Mouse (Mus musculus) cerebellum, adult 11-12 months (tissue): ENCODE data around the gene Phlpp1.
A peak's percentile ranks its signal among the peaks of the same experiment; 100 is the strongest.

Source experiments
- DNase-seq: peaks from one replicate; pipeline ENCODE4 v3.0.0; 2022

Gene Phlpp1

DNA sequence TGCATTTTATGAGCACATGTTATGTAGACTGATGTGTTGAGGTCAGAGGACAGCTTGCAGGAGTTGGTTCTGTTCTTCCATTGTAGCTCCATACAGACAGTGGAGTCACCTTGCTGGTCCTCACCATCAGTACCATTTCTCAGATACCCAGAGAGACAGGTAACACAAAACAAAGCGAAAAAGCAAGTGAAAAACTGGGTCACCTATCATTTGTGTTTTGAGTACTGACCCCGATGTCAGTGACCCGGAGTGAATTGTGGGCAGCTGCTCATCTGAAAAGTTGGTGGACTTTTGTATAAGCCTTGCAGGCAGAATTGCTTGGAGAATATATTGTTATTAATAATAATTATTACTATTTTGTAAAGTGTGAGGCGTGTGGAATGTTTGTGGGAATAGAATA is 27.6 kb downstream of the Phlpp1 start:
- DNase-seq = no peak

DNA sequence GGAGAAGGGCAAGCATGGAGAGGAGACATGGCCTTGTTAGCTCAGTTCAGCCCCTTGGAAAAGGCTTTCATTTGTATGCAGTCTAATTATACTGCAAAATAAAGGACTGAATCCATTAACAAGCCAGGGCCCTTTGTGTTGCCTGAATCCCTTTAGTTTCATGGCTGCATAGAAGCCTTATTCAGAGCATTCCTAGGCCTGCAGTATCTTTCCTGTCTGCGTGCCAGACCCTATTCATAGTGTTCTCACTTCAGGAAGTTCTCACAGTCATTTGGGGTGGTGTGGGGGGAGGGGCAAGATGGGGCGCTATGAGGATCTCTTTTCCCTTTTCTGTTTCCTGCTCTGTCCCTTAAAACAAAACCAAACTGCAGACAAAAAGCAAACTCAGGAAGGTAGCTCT is 28.1 kb downstream of the Phlpp1 start:
- DNase-seq = peak; percentile 41

DNA sequence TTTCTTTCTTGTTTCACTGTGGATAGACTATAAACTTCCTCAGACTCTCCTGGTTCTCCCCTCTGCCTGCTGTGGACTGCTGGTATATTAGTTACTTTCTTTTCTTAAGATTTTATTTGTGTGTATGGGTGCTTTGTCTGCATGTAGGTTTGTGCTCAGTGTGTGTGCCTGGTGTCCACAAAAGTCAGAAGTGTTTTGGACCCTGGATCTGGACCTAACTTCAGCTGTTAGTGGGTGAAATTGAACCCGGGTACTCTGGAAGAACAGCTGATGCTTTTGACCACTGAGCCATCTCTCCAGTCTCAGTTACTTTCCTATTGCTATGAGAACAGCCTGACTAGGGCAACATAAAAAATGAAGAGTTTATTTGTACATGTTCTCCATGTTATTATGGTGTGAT is 29.5 kb downstream of the Phlpp1 start:
- DNase-seq = no peak

DNA sequence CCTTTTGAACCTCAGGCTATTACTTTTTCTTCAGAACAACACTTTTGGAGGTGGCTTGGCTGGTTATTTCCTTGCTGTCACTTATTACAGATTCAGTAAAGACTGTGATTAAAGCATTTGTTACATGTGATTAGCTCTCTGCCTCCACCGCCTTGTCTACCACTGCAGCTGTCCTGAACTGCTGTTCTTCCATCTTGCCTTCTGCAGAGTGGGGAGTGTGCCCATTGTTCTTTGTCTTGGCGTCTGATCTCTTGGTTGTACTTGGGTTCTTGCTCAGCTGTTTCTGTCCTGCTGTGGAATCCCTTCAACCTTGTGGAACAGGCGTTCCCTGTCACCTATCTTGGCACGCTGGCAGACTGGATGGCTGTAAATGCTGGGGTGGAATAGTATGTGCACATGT is 30.4 kb downstream of the Phlpp1 start:
- no peak for DNase-seq

DNA sequence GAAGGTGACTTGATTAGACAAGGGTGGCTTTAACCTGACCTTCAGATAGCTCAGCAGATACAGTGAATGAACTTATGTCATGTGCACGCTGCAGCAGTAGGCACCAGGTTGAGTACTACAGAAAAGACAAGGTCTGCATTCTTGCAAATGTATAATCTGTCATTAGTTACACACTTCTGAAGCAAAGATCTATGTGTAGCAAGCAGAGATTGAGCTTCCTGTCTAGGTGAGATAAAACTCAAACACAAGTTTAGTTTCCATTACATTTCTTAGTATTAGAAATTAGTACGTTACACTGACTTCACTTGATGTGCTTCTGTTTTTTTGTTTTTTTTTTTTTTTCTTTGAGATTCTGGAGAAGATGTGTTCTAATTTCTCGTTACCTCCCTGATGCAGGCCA is 32.4 kb downstream of the Phlpp1 start:
- DNase-seq = no peak

DNA sequence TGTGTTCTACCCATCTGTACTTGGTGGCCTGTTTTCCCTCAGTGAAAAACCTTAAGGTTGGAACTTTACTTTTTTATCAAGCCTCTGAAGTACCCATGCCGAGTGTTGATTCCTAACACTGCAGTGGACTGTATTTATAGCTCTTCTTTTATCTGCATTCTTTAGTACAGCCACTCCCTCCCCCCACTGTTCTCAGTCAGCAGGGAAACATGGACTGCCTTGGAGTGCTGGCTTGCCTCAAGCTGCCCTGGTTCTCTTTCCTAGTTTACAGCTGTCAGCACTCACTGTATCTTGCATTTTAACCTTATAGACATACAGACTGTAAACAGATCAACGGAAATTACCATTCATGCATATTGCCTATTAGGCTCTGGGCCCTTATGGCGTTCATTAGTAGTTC is 32.8 kb downstream of the Phlpp1 start:
- no peak for DNase-seq

DNA sequence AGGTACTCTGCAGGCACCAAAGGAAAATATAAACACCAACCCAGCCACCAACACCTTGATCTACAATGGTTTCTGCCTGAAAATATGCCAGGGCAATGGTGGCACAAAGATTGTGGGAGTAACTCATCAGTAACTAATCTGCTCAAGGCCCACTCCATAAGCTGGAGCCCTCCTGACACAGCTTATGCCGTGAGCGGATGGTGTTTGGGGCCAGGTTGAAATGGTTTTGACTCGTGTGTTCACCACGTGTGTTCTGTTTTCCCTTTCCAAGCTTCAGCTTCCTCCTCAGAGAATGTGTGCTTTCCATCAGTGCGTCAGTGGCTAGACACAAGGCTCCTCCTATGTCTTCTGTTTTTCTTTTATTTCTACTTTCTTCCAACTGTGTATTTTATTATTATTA is 37.0 kb downstream of the Phlpp1 start:
- no peak for DNase-seq

DNA sequence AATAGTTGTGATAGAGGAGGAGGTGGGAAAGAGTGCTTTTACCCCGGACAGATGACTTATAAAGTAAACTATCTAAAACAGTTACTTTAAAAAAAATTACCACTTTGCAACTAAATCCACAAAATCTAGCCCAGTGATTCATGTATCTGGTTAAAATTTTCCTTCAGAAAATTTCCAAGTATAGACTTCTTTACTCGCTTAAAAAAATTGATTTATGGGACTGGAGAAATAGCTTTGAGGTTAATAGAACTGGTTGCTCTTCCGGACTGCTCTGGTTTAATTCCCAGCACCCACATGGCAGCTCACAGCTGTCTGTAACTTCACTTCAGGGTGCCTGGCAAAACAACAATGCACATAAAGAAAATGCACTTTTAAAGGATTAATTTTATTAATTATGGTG is 38.9 kb downstream of the Phlpp1 start:
- DNase-seq = no peak

DNA sequence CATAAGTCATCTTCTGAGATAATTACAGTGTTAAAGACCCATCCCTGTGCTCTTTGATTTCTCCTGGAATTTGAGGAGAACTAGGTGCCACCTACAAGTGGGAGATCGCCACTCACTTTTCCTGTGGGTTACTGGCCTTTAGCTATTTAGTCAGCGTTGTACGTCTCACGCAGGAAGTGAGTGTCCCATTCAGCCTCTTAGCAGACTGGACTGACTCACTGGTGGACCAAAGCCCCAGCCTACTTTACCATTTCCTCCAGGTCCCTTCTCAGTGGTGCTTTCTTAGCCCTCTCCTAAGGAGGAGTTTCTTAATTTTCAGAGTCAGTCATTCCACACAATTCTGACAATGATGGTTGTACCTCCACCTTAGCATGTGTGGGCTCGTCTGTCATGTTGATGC is 39.6 kb downstream of the Phlpp1 start:
- no peak for DNase-seq

DNA sequence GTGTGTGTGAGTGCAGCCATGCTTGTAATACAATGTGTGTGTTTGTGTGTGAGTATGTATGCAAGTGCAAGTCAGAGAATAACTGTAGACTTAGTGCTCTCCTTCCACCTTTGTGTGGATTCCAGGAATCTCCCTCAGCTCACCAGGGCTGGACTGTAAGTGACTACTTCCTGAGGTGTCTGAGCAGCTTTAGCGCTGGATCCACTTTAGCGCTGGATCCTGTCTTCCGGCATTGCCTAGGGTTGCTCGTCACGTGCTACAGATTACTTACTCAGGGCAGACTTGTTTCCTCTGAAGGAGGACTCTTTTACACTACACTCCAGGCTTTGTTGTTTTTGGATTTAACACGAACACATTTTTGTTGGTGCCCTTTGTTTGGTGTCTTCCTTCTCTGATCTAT is 48.9 kb downstream of the Phlpp1 start:
- no peak for DNase-seq

DNA sequence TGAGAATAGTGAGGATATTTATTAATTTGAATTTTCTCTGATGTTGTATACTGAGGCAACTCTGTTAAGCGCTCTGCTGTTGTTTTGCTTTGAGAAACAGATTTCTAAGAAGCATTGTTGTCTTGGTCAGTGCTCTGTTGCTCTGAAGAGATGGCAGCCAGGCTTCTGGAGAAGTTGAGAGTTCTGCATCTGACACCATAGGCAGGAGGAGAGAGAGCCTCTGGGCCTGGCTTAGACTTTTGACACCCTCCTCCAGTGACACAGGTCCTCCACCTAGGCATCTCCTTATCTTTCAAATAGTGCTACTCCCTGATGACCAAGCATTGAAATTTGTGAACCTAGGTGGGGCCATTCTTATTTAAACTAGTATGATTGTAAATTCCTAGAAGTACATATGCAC is 49.8 kb downstream of the Phlpp1 start:
- no peak for DNase-seq

DNA sequence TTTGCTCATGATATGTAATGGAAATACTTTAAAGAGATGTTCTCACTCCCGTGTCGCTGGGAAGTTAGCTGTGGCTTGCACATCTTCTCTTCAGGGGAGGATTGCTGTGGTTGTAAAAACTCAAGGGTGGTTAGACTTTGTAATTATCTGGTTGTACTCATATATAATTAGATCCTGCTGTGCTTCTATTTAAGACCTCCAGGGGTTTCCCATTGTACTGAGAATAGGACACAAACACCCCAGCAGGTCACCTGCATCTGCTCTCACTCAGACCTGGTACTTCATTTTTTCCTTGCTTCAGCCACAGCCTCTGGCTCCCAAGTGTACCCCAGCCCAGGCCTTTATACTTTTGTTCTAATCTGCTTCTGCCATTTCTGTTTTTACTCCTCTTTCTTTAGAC is 50.4 kb downstream of the Phlpp1 start:
- no peak for DNase-seq

DNA sequence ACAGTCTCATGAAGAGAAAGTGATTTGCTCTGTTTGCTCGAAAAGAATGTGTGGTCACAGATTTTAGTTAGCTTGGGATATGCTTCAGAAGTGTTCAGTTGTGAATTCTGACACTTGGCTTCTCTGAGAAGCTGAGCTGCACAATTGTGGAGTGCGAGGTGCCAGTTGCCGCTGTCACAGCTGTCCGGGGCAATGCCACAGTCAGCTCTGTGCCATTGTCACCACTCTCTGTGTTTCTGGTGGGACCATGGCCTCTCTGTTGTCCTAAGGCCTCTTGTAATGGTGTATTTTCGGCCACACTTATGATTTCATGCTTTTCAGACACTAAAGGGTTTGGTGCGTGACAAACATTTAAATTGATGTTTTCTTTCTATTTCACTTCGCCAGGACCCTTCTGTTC is 55.1 kb downstream of the Phlpp1 start:
- no peak for DNase-seq

DNA sequence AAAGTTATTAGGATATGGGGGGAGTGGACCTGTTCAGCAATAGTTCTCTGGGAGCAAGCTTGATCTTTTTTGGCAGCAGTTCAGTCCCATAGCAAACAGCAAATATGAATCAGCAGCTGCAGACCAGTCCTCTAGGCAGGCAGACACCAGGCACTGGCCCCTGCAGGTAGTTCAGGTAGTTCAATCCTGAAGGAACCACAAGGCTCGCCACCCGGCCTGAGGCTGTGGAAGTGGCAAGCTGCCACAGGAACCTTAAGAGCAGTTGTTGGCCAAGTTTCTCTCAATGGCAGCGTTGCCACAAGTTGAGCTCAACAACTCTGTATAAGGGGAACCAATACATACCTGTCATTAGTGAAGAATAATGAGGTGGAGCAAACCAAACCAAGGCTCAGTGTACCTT is 58.8 kb downstream of the Phlpp1 start:
- DNase-seq = peak; percentile 35

DNA sequence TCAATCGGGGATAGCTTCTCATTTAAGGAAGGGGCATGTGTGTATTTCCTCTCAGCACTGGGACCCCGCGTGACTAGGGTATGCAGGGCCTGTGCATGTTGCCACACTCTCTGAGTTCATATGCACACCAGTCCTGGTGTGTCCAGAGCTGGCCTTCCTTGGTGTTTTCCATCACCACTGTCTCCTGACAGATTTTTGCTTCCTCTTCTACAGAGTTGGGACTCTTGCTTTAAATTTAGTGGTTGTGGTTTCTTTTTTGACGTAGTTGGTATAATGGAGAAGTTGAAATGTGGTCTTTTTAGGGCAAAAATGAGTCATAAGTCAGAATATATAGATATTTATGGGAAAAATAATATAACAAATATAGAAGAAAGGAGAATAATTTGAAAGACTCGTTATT is 59.8 kb downstream of the Phlpp1 start:
- no peak for DNase-seq

DNA sequence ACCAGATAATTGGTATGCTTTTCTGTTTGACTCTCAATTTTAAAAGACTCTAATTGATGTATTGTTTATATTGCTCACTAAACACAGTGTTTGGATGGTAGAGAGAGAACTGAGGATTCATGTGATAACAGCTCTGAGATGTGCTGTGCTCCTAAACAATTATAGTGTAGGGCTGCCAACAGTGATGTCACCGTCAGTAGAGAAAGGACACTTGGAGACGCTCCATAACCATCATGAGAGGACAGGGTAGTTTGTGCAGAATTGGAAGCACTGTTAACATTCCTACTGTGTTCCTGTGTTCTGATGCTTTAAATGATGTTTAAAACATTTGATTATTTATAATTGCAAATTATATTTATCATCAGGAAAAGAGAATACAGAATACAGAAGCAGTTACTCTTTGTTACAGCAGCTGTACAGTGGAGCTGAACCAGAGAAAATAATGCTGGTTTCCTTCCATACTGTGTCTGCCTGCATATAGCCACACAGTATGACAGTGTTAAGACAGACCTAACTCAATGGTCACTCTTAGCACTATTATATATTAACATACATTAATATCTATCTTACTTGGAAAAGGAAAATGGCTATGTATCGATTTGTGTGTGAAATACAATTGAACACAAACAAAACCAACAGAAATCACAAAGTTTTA is 60.4 kb downstream of the Phlpp1 start:
- peak; percentile 65 for DNase-seq

DNA sequence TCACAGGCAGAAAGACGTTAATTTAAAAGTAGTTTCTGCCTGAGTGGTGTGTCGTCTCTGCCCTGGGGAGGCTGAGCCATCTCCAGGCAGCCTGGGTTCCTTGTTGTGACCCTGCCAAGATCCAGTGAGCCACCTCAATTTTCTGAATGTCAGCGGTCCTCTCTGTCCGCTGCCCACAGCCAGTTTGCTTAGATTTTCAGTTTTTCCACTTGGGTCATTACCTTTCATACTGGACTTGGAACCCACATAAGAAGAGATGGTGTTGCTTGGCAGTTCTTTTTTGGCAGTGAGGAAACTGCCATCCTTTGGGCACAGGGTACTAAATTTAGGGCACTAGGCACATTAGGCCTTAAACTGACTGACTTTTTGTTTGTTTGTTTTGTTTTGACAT is 60.9 kb downstream of the Phlpp1 start:
- DNase-seq = peak; percentile 29

DNA sequence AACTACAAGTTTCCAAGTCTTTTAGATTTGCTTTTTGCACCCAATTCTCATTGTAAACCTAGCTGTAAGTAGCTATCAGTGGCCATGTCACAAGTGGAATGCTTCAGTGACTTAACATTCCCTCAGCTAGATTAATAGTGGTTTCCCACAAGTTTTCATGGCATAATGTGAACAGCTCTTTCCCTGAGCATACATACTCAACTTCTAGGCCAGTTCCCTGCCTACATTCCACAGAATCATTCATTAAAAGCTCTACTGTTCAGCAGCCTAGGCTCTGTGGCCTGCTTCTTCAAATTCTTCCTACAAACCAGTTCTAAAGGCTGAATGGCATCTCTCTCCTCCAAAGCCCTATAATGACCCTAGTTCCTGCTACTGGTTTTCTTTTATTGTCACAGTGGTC is 65.4 kb downstream of the Phlpp1 start:
- no peak for DNase-seq

DNA sequence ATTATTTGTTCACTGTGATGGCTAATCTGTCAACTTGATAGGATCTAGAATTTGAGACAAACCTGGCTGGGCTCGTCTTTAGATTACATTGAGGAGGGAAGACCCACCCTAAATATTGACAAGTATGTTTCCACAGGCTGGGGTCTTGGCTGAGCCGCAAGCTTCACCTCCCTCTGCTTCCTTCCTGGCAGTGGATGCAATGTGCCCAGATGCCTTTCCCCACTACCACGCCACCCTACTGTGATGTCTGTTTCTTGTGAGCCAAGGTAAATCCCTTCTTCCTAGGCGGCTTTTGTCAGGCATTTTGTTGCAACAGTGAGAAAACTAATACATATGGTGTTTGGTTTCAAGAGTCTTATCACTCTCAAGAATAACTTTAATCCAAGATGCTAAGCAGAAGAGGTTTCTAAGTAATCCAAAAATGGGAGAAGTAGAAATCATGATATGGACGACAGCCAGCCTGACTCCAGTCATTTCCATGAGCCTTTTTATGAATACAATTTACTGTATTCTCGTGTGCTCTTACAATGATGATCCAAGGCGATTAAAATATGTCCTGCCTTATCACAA is 68.6 kb downstream of the Phlpp1 start:
- DNase-seq = peak; percentile 33

DNA sequence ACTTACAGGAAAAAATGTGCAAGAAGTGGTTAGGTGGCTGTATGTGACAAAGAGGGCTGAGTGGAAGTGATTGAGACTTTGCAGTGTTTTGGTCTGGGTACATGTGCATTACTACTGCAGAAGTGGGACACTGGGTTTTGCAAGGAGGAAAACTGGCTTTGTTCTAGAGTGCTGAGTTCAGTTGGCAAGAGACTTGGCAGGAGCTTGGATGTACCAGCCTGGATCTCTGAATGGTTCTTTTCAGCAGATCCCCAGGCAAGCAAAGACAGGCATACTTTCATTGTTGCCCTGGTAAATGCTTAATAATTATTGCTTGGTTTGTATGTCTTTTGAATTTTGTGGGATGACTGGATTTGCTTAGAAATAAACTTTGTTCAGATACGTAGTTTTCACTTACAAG is 69.5 kb downstream of the Phlpp1 start:
- DNase-seq = peak; percentile 54

DNA sequence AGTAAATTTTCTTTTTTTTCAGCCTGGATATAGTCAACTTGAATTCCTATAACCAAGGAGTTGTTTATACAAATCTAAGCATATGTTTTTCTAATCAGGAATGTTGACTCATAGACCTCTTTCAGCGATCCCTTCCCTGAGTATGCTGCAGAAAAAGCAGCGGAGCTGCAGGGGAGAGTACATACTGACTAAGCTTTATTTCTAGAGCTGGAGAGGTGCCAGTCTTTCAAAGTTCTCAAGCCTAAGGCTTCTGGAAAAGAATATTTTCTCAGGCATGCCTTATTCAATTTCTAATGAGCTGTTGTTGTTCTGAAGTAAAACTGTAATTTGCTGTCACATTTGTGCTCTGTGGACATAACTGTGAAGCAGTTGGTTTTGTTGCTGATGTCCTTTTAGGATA is 70.6 kb downstream of the Phlpp1 start:
- no peak for DNase-seq

DNA sequence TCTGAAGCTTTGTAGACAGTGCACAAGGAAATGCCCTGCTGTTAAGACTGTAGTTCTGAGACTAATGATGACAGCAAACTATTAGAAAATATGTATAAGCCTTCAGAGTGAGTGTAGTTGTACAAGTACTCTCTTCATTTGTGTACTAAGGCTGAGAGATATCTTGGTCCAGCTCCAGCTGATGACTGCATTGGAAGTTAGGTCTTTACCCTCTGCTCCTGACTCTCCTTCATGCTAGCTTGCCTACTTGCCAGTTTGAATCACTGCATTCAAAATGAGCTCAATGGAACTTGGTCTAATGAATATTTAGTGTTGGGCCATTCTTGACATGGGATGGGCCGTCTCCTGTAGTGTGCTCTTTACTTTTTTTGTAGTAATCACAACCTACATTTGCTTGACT is 71.8 kb downstream of the Phlpp1 start:
- DNase-seq = no peak

DNA sequence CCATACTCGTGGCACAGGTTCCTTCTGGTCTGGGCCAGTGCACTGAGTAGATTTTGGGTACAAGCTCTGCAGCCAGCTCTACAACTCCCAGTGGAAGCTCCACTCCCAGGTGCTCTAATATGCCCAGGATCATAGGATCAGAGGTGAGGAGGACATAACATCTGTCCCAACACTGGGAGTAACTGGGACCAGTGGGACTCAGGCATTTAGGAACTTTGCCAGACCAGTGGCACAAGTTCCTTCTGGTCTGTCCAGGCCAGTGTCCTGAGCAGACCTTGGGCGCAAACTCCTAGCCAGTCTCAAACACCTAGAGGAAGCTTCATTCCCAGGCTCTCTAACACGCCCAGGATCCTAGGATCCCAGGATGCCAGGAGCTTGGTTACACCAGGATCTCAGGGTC is 72.7 kb downstream of the Phlpp1 start:
- no peak for DNase-seq

DNA sequence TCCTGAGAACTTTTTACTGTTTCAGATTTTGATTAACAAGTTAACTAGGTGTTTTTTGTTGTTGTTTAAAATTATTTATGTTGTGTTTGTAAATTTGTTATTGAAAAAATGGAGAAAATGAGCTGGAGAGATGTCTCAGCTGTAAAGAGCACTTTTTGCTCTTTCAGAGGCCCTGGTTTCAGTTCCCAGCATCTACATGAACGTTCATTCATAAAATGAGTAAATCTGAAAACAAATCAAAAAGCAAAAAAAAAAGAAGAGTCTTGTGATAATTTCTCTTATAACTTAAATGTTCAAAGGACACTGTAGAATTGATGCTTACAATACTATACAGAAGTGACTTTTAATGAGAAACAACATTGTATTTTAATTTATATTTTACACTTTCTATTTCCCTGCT is 82.5 kb downstream of the Phlpp1 start:
- DNase-seq = no peak

DNA sequence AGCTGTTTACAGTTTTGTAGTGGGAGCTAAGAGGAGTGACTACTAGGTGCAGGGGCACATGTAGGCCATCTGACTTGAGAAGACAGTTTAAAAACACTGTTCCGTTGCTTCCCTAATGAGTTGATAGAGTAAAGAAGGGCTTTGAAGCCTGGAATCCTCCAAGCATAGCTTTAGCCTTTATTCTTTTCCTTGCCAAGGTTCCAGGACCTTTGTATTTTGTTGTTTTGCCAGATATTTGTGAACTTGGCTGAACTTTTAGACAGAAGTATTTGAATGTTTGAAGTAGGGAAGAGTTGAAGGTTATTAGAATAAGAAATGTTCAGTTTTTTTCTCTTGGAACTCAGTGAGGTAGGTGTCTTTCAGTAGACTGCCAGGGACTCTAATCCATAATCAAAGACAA is 85.6 kb downstream of the Phlpp1 start:
- DNase-seq = no peak
